Mouse (Mus musculus) lung, adult 2 months (tissue): ENCODE results near the gene Rassf8. TPM values are rescaled to one million over a fixed set of nuclear protein-coding genes. Genes with fewer than 3 reads are reported as not detected.
A peak's percentile ranks its signal among the peaks of the same experiment; 100 is the strongest.

Experiments used
- DNase-seq: peaks from one replicate; pipeline ENCODE4 v3.0.0; 2022
- H3K4me1 ChIP-seq: fragments of 200-500 bp; 2 replicates; pipeline ENCODE4 v1.6.1; 2011; ENCODE audit warnings: low read length; ENCODE audit not compliant: control insufficient read depth, insufficient read depth
- H3K4me3 ChIP-seq: fragments of 200-500 bp; replicated peaks from 2 replicates; pipeline ENCODE3; 2011; ENCODE audit warnings: low read depth, mild to moderate bottlenecking, control low read depth, low read length; ENCODE audit errors: extremely low read depth
- CTCF ChIP-seq: fragments of 200-500 bp; IDR thresholded peaks from 2 replicates; pipeline ENCODE4 v1.5.1; 2011; ENCODE audit warnings: mild to moderate bottlenecking, low read length, control low read depth; ENCODE audit not compliant: insufficient read depth
- POLR2A ChIP-seq: fragments of 200-500 bp; IDR thresholded peaks from 2 replicates; pipeline ENCODE4 v1.6.1; 2011; ENCODE audit warnings: low read depth, mild to moderate bottlenecking, control low read depth, low read length, borderline replicate concordance; ENCODE audit errors: extremely low read depth
- WGBS: fragments of 180-500 bp; shearing (Covaris S2); methylation state at CpG from one replicate; pipeline ENCODE4 v1.1.7; 2018; 5-methylcytosine and 5-hydroxymethylcytosine counted together
- polyA plus RNA-seq: library from polyadenylated mRNA; depleted of rRNA; stranded (reverse); fragments of >200 nt; gene quantifications from 2 replicates; pipeline ENCODE4 v1.2.3, GENCODE M21; 2012; rRNA removed

The Rassf8 gene
- polyA plus RNA-seq, 1 experiment = 34.2 TPM

DNA sequence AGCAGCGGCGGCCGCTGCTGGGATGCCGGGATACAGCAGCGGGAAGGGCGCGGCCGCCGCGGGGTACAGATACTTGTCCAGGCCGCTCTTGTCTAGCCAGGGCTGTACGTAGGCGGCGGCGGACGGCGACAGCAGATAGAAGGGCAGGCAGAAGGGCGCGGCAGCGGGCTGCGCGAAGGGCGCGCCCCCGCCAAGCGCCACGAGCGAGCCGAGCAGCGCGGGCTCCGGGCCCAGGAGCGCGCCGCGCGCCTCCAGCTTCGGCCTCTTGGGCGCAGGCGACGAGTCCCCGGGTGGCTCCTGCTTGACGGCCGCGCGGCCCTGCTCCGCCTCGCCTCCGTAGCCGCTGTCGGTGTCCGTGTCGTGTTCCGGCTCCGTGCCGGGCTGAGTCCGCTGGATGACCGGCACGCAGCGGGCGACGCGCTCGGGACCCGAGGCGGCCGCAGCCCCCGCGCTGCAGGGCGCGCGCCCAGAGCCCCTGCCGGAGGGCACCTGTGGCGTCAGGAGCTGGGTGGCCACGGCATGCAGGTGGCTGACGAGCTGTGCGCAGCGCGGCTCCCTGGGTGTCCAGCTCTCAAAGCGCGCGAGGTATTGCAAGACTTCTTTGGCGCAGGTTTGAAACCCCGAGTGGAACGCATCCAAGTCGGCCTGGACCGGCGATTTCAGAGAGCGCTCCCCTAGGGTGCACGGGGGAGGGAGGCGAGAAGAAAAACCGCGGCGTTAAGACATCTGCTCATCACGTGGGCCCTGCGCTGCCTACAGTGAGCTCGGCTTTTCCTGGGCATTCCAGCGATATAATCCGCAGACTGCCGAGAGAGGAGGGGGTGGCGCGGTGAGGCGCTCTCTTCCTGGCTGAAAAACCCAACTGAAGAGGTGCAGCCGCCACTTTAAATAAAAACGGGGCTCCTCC, 116.8 kb downstream of the Rassf8 start:
- Histone ChIP-seq H3K4me1 (no peaks in the 10 kb centered on the region), H3K4me3 (peak overlapping the region; percentile 79)
- 0 out of 2 replicates have a peak, but pooled peaks have one; percentile 17 for TF ChIP-seq POLR2A
- TF ChIP-seq CTCF = no peak
- WGBS = under 1% methylated on average over 99 of the region's 105 CpGs
- peak; percentile 57 for DNase-seq

DNA sequence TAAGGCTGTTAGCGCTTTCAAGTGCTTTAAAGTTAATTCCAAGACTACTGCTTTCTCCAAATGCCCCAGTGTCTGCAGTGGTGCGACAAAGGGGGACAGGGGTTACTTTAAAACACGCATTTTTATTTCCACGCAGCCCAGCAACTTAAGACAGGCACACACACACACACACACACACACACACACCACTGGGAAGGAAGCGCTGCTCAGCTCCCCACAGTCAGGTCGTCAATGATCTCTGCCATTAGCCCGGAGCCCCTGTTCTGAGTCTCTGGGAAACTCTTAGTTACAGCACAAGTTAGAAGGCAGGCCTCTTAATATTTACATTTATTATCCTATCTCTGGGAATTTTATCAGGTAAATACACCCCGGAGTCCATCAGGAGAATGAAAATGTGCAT, 117.6 kb downstream of the Rassf8 start:
- H3K4me3 ChIP-seq = peak overlapping the region; percentile 79
- 7% methylated on average over 8 of the region's 8 CpGs for WGBS
- no peak for DNase-seq
- H3K4me1 ChIP-seq = no peaks in the 10 kb centered on the region
- TF ChIP-seq CTCF (no peak), POLR2A (no peak)

DNA sequence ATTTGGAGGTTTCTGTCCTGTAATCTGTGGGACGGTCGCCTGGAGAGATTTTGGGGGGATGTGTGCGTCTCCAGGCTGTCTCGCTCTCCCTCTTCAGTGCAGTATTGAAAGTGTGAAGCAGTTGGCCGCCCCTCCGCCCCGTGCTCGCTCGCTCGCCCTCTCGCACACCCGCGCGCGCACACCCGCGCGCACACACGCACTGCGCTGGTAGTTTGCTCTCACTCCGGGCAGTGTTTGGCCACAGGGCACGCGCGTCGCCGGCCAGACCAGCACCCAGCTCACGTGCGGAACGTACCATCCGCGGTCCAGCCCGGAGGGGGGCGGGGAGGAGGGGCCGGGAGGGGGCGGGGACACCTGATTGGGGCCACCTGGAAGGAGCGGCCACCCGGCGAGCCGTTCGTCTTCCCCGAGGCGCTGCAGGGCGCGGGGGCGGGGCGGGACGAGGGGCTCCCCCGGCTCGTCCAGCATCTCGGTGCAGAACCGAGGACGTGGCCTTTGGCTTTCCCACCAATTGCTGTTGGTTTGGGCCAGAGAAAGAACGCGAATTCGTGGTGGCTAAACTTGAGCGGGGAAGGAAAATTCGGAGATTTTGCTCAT, 118.8 kb downstream of the Rassf8 start, which contains the start of gene Bhlhe41:
Gene Bhlhe41, minus strand, starts transcription at position 270 of the 597 bp plus-strand sequence.
- no peaks in the 10 kb centered on the region for H3K4me1 ChIP-seq
- DNase-seq = peak; percentile 68
- 1% methylated on average over 51 of the region's 57 CpGs for WGBS
- TF ChIP-seq POLR2A (peak; percentile 69; the same call in 1 of the 2 replicates), CTCF (no peak)
- H3K4me3 ChIP-seq = peak within 1 kb of the TSS; percentile 79

- under 1% methylated on average over 69 of the region's 69 CpGs for WGBS
- TF ChIP-seq CTCF = no peak
- TF ChIP-seq POLR2A = peak; percentile 84; the same call in 1 of the 2 replicates
- Histone ChIP-seq H3K4me3 (peak overlapping the region; percentile 55), H3K4me1 (no peaks in the 10 kb centered on the region)
- peak; percentile 81 for DNase-seq
Observed at GRCm38 (mm10) chr6:145865886-145866851, 119.6 kb downstream of the Rassf8 start.

GRCm38 (mm10) chr6:145867111-145867510, 120.6 kb downstream of the Rassf8 start:
- TF ChIP-seq POLR2A (no peak), CTCF (no peak)
- 69% methylated on average over 3 of the region's 3 CpGs for WGBS
- no peaks in the 10 kb centered on the region for H3K4me1 ChIP-seq
- no peak overlapping the region for H3K4me3 ChIP-seq
- no peak for DNase-seq

Other genes starting within 250 kb of the Rassf8 start
- gene Lmntd1, start 132.4 kb upstream of the Rassf8 start, polyA plus RNA-seq = 1.7 and 4.5 TPM in 2 replicates
- 0.08 and 0.16 TPM in 2 replicates for gene Tuba3b, start 131.0 kb upstream of the Rassf8 start, polyA plus RNA-seq
- 5.2 and 10.1 TPM in 2 replicates for gene Bhlhe41, start 118.8 kb downstream of the Rassf8 start, polyA plus RNA-seq
- 7.0 and 10.1 TPM in 2 replicates for gene Sspn, start 184.9 kb downstream of the Rassf8 start, polyA plus RNA-seq